Mouse (Mus musculus) cerebellum, postnatal 4 days (tissue): ENCODE results near the gene Tmf1.
A peak's percentile ranks its signal among the peaks of the same experiment; 100 is the strongest.

Experiments
- DNase-seq, 2 experiments: peaks; one replicate each; pipeline ENCODE4 v3.0.0; 2022; ENCODE audit warnings: low spot score in 2 of 2, mixed read lengths in 1 of 2

Tmf1 gene

DNA sequence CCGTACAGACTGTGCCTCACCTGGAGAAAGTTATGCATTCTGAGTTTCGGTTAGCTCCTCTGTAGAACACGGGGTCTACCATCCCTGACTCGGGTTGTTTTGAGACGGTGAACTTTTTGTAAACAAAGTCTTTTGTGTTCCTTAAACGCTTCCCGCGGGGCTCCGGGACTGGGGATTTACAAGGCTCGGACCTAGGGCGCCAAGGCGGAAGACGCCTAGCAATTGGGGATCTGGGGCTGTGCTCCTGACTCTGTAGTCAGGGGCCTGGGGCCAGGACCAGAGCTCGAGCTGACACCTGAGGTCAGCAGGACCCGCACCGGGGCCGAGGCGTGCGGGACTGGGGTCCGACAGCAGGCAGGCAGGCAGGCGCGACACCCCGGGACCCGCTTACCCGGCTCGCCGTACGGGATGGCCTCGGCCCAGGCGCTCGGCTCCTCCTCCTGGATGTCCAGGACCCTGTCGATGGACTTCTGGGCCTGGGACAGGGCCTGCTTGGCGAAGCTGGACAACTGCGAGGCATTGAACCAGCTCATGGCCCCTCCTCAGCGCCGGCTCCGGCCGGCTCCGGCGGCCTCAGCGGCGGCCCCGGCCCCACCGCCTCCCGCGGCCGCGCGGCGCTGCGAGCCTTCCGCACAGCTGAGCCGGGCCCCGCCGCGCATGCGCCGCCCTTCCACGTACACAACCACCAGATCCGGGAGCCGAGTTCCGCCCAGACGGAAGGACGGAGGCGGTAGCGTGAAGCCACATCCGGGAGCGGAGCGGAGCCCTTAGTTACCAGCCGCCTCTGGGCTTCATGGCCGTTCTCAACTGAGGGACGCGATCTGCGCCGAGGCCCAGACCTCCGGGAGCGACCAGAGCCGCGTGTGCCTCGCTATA lies at the start of gene Tmf1:
Gene Tmf1, minus strand, starts transcription at position 632 of the 876 bp plus-strand sequence.
- peak; percentile 80 to 90 for DNase-seq

DNA sequence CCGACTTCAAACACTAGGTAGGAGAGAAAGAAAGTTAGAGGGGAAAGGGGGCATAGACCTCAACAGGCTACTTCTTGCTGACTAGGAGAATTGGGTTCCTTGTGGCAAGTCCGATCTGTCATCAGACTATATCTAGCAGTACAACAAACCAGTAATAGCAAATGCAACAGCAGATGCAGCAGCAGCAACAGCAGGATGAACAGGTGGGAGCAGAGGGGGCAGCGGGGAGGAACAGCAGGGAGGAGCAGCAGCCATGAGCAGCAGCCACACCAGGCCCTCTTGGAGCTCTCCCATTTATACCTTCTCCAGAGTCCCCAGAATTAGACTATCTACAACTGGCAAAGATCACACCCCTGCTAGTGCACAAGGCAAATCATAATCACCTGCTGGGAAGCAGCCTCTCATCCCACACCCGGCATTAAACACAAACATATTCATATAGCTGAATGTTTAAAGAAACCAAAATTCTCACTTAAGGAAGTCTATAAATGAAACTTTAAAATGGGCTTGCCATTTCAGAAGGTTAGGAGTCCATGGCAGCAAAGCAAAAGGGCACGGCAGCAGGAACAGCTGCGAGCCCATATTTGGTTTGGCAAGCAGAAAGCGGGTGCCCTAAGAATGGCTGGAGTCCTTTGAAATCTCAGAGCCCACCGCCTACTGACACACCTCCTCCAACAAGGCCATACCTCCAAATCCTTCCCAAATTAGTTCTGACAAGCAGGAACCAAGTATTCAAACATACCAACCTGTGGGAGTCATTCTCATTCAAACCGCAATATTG lies 48.3 kb upstream of the Tmf1 start:
- no peak for DNase-seq

DNA sequence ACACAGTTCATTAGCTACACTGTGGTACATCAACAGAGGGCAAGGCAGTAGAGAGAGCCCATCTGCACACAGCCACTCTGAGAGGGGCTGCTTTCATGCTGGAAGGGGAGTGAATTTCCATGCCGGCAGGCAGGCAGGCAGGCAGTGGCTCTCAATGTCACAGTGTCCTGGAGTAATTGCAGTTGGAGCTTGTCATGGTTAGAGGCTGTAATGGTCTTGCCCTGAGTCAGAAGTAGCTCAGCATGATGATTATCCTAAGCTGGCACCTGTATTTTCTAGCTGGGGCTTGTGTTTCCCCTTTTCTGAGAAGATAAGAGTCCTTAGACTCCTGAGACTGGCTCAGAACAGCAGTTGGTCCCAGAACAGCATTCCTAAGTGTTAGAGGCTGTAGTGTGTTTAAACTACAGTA lies 47.2 kb upstream of the Tmf1 start:
- DNase-seq: no peak

DNA sequence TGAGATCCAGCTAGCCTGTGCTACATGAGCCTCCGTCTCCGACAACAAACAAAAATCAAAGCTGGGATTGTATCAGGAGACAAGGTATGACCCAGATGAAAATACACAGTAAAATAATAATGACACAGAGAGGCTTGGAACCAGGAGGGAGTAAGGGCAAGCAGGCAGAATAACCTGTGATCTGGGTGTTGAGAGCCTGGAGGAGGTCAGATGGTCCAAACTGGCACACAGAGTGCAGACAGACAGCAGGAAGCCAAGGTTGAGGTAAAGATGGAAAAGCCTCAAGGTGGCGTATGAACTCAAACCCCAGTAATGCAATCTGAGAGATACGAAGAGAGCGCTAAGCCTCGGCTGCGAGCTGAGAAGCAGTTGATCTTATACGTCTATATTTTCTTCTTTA lies 45.6 kb upstream of the Tmf1 start:
- no peak for DNase-seq

DNA sequence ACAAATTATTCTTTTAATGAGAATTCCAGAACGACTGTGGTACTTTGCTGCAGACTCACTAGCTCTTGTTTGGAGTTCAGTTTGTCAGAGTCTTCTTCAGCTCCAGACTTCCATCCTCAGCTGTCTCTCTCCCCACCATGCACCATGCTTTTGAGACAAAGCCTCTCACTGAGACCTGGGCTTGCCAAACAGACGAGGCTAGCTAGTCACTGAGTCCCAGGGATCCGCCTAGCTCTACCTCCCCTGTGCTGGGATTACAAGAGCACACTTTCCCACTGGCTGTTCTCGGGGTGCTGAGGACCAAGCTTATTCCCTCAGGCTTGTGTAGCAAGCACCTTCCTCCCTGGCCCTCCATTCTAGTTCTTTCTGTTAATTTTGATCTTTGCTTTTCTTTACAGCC lies 44.6 kb upstream of the Tmf1 start:
- DNase-seq: no peak

DNA sequence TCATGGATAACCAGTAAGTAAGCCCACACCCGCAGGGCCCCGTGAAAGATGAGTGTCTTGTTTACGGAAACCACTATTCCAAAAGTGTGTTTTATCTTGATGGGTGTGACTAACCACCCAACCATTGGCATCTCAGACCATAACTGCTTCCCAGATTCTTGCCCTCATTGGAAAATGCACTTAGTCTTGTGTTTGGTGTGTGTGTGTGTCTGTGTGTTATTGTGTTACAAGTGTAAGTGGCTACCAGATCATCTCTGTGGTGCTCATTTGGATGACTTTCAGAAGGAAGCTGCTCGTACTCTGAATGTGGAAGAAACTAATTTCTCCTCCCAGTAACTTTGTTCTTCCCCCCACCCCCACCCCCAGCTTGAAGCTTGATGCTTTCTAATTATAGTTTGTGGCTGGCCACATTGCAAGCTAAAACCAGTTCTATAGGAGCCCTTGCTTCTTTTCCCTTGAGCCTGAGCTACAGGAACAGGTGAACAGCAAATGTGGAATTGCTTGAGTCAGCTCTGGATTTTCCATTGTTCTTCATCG lies 44.1 kb upstream of the Tmf1 start:
- no peak for DNase-seq

DNA sequence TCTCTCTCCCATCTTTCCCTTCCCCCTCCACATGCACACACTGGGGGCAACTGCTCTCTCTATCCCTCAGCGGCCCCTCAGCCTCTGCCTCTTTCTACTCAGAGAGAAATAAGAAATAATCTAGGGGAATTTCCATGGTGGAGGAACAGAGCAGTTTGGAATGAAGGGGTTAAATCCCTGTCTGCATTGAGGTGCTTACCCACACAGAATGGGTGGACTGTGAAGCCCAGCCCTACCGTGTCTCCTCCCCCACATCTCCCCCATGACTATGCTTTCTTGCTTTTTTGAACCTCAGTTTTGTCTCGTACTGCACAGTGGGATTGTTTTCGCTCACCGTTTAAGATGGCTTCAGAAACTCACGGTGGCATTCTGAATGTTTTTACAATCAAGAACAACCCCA lies 43.4 kb upstream of the Tmf1 start:
- no peak for DNase-seq

DNA sequence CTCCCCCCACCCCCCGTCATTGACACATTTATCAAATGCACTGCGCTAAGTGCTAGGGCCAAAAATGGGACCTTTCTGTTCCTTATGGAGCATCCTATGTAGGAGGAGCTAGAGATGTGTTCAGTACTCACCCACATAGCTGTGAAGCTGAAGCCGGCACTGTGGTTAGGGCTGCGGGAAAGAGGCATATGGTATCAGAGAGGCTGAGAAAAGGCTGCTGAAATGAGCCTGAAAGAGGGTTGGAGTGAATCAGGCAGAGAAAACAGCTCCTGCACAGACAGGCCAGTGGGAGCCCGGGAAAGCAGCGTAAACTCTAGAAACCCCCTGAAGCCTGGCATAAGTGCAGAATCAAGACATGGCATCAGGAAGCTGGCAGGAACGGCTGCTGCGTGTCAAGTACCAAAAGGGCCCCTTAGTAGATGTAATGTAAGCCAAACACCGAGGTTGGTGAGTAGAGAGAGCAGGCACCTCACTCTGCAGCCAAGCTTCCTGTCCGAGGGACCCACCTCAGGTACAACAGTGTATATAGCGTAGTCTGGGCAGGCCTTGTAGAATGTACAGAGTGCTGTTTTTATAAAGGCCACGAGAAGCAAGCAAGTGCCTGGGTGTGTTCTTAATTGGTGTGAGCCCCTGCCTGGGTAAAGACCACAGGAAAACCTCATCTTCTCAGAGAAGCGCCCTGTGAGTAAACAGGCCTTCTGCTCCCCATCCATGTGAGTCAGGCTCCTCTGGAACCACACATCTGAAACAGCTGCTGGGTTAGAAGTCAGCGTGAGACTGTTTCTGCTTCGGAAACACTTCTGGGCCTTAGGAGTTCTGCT lies 42.5 kb upstream of the Tmf1 start:
- no peak for DNase-seq

DNA sequence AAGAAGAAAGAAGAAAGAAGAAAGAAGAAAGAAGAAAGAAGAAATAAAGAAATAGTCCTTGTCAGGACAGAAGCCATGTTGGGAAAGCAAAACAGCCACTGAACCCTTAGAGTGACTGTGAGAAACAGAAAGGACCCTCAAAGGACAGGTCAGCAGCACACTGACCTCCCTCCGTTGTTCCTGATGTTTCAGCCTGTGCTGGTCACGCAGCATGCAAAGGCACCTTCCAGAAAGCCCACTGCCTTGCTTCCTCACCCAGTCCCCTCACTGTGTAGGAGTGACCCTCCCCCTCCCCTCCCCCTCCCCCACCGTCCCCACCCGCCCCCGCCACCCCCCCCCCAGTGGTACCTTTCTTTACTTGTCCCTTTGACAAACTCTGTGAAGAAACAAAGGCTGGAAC lies 41.8 kb upstream of the Tmf1 start:
- no peak for DNase-seq

DNA sequence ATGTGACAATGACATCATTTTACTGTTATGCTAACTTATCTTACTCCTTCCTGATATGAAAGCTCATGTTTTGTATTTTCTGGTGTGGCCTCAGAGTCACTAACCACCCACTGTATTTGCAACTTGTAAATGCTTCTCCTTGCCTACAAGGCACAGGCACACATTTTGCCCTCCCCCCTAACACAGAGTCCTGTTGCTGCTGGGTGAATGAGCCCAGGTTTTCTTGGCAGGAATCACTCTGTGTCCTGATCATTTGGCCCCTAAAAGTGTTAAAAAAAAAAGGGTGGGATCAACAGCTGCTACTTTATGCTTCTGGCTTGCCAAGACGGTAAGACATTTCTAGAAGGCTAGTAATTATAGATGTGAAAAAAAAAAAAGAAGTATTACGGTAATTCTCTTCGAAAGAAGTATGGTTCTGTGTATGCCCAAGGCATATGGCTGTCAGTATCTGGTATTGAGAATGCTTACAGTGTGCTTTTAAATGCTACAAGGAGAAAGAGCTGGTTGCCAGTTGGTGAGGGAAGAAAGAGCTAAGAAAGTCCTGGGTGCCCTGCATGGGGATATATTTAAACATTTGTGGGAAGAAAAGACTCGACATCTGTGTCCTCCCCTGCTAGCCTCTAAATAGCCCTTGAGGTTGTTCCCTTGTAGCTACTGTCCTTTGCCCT lies 37.4 kb upstream of the Tmf1 start:
- no peak for DNase-seq

DNA sequence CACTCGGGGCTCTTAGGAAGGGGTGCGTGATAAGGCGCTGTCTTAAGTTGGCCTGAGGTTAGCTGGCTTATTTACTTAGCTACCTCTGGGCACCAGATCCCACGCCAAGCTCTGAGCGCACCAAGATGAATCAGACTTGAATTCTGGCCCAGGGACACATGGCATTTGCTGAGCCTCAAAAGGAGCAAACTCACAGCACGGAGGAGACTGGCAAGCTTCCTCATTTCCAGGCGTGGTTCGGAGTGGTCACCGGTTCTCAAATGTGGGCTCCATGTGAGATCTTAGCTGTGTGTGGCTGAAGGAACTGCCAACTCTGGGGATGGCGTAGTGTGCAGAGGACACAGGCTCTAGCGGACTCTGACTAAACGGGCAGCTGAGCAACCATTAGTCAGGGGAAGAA lies 33.1 kb upstream of the Tmf1 start:
- peak in 1 of 2 experiments; percentile 16 for DNase-seq

DNA sequence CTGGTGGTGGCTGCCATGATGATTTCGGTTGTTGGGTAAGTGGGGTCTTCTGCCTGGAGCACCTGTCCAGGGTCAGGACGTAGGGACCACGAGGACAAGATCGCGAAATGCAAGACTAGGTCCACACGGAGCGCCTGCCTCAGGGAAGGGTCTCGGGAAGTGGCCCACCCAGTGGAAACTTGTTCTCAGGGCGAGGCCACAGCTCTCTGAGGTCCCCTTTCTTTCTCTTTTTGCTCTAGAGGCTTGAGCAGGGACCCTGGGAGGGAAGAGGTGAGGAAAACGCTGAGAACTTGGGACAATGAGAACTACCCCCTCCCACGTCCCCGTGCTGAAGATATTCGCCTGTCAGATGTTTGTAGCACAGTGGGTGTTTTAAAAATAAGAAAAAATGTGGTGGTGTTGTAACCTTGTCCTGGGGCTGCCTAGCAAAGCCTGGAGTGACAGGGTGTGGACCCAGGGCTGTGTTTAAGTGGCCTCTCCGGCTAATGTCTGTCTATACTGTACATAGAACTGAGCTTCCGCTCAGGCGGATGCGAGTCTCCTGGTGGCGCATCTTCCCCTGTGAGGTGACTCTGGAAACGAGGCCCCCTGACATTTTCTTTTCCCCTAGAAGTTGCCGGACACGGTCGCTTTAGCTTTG lies 32.2 kb upstream of the Tmf1 start:
- DNase-seq: no peak

DNA sequence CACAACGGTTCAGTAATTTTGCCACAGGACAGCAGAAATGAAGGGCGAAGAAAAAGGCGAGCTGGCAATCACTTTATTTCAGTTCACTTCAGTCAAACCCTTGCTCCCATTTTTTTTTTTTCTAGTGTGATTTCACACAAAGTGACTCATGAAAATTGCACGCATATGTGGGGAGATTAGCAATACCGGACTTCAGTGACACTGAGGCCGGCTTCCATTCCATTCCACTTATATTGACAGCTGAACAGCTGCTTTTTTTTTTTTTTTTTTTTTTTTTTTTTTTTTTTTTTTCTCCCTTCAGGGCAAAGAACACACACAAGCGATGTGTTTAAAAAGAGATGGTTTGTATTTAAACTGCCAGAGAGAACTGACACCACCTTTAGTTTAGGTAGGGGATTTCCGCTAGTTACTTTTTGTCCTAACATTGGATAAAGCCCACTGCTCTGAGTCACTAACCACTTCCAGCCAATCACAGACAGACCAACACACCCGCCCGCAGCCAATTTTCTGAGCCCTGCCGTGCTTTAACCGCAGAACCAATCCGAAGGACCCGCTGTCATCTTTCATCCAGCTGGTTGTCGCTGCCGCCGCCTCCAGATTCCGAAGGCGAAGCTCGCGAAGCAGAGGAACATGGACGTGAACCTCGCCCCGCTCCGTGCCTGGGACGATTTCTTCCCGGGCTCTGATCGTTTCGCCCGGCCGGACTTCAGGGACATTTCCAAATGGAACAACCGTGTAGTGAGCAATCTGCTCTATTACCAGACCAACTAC lies 31.5 kb upstream of the Tmf1 start, which contains the start of gene Arl6ip5:
Gene Arl6ip5, plus strand, starts transcription at position 499 of the 771 bp plus-strand sequence.
- DNase-seq: peak; percentile 66 to 76

DNA sequence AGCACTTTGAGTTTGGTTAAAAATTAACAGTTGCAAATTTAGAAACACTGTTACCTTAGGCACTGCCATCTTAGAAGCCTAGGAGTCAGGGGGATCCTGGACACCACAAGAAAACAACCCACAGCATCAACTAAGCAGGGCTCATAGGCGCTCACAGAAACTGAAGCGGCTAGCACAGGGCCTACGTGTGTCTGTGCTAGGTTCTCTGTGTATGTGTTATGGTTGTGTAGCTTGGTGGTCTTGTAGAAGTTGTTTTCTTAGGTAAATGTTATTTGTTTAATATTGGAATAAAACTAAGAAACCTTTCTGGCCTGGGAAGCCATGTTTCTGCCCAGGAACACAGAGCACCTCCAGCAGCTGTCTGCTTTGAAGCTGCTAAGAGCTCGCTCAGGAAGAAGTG lies 30.8 kb upstream of the Tmf1 start:
- no peak for DNase-seq

DNA sequence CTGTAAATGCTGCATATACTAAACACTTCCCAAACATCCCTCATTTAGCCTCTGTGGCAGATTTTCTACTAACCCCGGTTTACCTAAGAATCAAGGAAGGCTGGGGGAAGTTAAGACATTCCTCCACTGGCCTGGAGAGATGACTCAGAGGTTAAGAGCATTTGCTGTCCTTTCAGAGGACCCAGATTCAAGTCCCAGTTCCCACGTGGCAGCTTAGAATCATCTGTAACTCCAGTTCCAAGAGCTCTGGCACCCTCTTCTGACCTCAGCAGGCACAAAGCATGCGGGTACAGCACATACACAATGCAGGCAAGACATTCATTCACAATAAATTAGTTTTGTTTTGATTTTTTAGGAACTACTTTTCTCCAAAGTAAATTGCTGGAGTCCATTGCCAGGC lies 30.3 kb upstream of the Tmf1 start:
- no peak for DNase-seq

DNA sequence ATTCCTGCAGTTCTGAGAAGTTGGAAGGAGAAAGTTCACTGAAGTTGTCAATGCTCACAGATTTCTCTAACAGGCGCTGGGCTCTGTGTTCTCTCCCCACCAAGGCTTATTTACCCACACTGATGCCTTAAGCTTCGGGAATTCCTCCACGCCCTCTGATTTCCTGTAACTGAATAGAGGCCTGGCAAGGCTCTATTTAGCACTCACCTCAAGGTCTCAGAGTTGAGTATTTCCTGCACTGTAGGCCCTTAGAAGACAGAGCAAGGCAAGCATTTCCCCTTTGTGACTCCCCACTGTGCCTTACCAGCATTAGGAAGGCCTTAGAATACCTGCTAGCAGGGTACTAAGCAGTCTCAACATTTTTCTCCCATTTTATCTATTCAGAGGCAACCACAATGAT lies 29.5 kb upstream of the Tmf1 start:
- DNase-seq: no peak

DNA sequence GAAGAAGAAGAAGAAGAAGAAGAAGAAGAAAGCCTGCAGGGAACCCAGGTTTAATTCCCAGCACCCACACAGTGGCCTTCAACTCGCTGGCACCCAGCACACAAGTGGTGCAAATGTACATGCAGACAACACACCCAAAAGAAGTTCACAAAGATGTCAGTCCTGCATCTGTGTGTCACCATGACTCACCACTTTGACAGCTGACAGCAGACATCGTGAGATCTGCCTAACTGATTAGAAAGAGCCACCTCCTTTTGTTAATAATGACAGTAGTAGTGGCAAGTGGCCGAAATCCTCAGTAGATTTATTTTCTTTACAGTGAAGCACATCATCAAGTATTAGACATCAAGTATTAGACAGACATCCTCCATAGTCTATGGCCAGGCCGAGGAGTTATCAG lies 28.2 kb upstream of the Tmf1 start:
- DNase-seq: no peak

DNA sequence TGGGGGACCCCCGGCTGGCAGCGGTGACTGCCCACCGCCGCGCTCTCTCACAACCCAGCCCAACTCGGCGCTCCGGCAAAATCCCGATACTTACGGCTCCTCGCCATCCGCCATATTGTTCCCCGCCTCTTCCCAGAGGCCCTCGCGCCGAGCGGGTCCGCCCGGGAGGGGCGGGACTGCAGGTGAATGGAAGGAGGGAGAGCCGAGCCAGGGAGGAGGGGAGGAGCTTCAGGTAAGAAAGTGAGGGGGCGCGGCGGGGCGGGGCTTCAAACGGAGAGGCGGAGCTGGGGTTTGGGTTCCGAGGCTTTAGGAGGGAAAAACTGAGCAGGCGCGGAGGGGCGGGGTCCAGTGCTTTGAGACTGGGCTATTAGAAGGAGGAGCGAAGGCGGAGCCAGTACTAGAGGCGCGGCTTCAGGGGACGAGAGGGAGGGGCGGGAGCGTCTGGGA lies 26.5 kb upstream of the Tmf1 start, which contains the start of gene Uba3:
Gene Uba3, minus strand, starts transcription at position 209 of the 447 bp plus-strand sequence.
- DNase-seq: peak; percentile 96 to 98

DNA sequence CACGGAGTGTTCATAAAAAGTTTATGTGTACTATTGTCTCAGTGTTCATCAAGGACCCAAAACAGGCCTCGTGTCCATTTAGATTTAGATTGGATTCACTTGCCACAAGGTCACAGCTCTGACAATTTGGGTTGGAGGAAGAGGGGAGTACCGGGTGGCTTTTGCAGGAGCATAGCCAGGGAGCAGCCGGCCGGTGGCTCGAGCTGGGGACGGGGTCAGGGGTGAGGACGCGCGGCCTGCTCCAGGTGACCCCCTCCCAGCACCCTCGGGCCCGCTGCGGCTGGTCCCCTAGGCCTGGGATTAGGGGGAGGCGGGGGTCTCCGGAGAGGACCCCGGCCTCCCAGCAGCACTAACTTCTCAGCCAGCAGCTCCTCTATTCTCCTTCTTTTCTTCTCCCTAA lies 26.0 kb upstream of the Tmf1 start:
- peak in 1 of 2 experiments; percentile 24 for DNase-seq
